Mouse (Mus musculus) hindbrain, embryonic 13.5 days (tissue): ENCODE measurements around the gene Rorc. TPM values are rescaled to one million over a fixed set of nuclear protein-coding genes. Genes with fewer than 3 reads are reported as not detected.
A peak's percentile ranks its signal among the peaks of the same experiment; 100 is the strongest.

Experiments used
- ATAC-seq: fragments of 200-750 bp; cut with Nextera tagmentation; 2 replicates; pipeline ENCODE4 v1.8.0; 2017; ENCODE audit warnings: moderate TSS enrichment; ENCODE audit not compliant: low FRiP score
- H3K27ac ChIP-seq: fragments of 300-500 bp; sonication (generic); 2 replicates; pipeline ENCODE4 v1.5.1; 2015; ENCODE audit warnings: inconsistent platforms, mild to moderate bottlenecking, moderate library complexity
- H3K27me3 ChIP-seq: fragments of 300-500 bp; sonication (generic); 2 replicates; pipeline ENCODE4 v1.6.1; 2015; ENCODE audit warnings: mild to moderate bottlenecking, inconsistent platforms
- H3K36me3 ChIP-seq: fragments of 300-500 bp; sonication (generic); 2 replicates; pipeline ENCODE4 v1.6.1; 2015; ENCODE audit warnings: mild to moderate bottlenecking, inconsistent platforms
- H3K4me1 ChIP-seq: fragments of 300-500 bp; sonication (generic); replicated peaks from 2 replicates; pipeline ENCODE4 v1.6.1; 2015; ENCODE audit warnings: inconsistent platforms
- H3K4me2 ChIP-seq: fragments of 300-500 bp; sonication (generic); 2 replicates; pipeline ENCODE4 v1.6.1; 2015; ENCODE audit warnings: inconsistent platforms, mild to moderate bottlenecking, moderate library complexity
- H3K4me3 ChIP-seq: fragments of 300-500 bp; sonication (generic); 2 replicates; pipeline ENCODE4 v1.5.1; 2015; ENCODE audit warnings: mild to moderate bottlenecking, inconsistent platforms
- H3K9ac ChIP-seq: fragments of 300-500 bp; sonication (generic); 2 replicates; pipeline ENCODE4 v1.6.1; 2015; ENCODE audit warnings: mild to moderate bottlenecking, inconsistent platforms
- H3K9me3 ChIP-seq: fragments of 300-500 bp; sonication (generic); 2 replicates; pipeline ENCODE4 v1.6.1; 2016; ENCODE audit warnings: inconsistent platforms
- WGBS: fragments of 180-500 bp; shearing (Covaris S2); methylation state at CpG from one replicate; pipeline ENCODE4 v1.1.7; 2015; 5-methylcytosine and 5-hydroxymethylcytosine counted together
- polyA plus RNA-seq: library from polyadenylated mRNA; unstranded; fragments of >200 nt; fragmentation: Nextera tagmentation; extraction: Ambion mirVana; gene quantifications from 2 replicates; pipeline ENCODE4 v1.2.1, GENCODE M21; 2015

Rorc gene
- polyA plus RNA-seq, 1 experiment from 2014 or later: 0.42 TPM

DNA sequence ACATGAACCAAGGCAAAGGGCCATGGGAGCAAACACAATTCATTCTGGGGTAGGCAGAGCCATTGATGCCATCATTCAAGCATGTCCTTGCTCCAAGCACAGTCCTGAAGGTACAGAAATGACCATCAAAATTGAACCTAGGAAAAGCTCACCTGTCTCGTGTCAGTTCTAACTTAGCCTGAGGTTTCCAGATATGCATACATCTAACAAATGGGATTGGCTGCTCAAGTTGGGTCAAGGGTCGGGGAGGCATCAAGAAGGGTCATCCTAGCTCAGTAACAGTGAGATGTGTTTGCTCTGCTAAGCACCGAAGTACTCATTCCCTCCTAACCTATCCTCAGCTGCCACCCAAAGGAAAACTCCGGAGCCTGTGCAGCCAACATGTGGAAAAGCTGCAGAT is 24.3 kb downstream of the Rorc start:
- H3K4me2 ChIP-seq: no peak overlapping the region
- no peak for ATAC-seq
- H3K27me3 ChIP-seq: peaks cover 40% of the 10 kb centered on the region

DNA sequence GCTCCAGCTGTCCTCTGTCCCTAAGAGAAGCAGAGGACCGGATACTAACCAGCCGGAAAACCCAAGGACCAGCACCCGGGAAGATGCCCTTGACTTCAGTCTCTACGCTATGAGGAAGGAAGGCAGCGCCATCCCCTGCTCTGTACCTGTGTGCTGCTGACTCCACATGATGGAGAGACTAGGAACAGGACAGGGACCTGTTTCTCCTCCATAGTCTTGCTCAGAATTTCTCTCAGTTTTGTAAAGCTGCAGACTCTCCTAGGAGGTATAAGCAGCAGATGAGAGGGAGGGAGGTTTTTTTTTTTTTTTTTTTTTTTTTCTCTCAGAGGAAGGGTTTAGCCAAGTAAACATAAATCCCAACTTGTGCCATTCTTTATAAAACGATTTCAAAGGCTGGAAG is 25.6 kb downstream of the Rorc start, which contains the start of gene Lingo4:
TSS of gene Lingo4 (plus strand) at position 301 of the 400 bp plus-strand sequence.
- Histone ChIP-seq H3K9ac (peak within 1 kb of the TSS; percentile 77), H3K4me2 (peak within 1 kb of the TSS; percentile 76), H3K36me3 (no peaks in the 10 kb centered on the region), H3K4me1 (peaks cover 20% of the 10 kb centered on the region), H3K27ac (no peak within 1 kb of the TSS), H3K4me3 (peak within 1 kb of the TSS; percentile 40), H3K9me3 (no peaks in the 10 kb centered on the region), H3K27me3 (peaks cover 52% of the 10 kb centered on the region)
- ATAC-seq: no peak
- WGBS: 70% methylated on average over 6 of the region's 6 CpGs

More for the DNA sequence above, 24.3 kb downstream of the Rorc start:
- WGBS: 84% methylated on average over 4 of the region's 4 CpGs
- H3K4me1 ChIP-seq: peaks cover 20% of the 10 kb centered on the region
- H3K36me3 ChIP-seq: no peaks in the 10 kb centered on the region
- no peak overlapping the region for H3K27ac ChIP-seq
- no peak overlapping the region for H3K4me3 ChIP-seq
- no peak overlapping the region for H3K9ac ChIP-seq
- no peaks in the 10 kb centered on the region for H3K9me3 ChIP-seq

DNA sequence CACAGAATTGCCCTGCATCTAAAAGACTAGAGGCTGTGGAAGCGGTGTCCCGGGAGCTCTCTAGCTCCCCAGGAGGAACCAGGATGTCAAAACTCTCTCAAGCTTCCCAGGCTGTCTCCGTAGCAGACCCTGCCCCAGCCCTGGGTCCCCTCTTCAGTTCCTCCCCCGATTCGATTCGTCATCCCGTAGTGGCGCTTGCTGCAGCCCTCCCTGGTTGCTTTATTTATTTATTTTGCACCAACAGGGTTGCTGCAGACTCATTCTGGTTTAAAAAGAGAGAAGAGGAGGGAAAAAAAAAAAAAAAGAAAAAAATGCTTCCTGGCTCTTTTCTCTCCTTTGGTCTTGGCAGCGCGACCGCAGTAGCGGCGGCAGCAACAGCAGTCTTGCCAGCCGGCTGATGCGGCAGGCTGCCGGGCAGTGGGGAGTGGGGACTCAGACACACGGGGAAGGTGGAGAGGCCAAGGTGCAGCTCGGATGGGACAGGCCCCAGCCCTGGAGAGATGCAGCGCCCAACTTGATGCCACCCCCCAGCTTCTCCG is 26.4 kb downstream of the Rorc start:
- Histone ChIP-seq H3K4me2 (peak overlapping the region; percentile 76), H3K9ac (peak overlapping the region; percentile 77), H3K27me3 (peaks cover 54% of the 10 kb centered on the region), H3K36me3 (no peaks in the 10 kb centered on the region), H3K4me1 (peaks cover 23% of the 10 kb centered on the region), H3K9me3 (no peaks in the 10 kb centered on the region), H3K27ac (no peak overlapping the region), H3K4me3 (peak overlapping the region; percentile 40)
- 2% methylated on average over 20 of the region's 20 CpGs for WGBS
- ATAC-seq: peak; percentile 65

DNA sequence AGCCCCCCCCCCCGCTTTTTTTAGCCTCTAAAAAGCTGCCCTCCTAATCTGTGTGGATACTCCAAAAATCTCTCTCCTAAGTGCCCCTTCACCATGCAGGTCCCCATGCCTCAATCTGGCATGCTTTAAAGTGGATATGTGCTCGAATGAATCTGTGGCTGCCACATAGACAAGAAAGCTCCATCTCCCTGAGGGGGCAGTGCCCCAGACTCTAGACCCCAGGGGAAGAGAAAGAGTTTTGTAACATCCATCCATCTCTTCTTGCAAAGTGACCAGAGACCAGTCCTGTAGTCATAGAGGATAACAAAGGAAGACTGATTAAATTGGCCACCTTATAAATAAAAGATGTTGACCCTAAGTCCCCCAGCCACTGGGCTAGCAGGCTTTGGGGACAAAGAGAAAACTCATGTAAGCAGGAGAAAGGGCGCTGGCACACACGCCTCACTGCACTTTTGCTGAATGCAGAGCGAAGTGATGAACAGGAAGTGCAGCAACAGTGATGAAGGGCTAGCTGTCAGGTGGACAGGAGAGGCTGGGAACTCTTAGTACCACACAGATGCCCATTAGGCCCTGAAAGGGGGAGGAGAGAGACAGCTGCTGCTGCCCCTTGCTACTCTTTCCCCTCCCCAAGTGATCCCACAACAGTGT is 27.2 kb downstream of the Rorc start:
- H3K4me3 ChIP-seq: peak overlapping the region; percentile 40; the same call in 1 of the 2 replicates
- H3K27me3 ChIP-seq: peaks cover 54% of the 10 kb centered on the region
- H3K4me1 ChIP-seq: peaks cover 30% of the 10 kb centered on the region
- H3K4me2 ChIP-seq: peak overlapping the region; percentile 76
- H3K27ac ChIP-seq: no peak overlapping the region
- 14% methylated on average over 5 of the region's 5 CpGs for WGBS
- ATAC-seq: peak; percentile 15
- H3K36me3 ChIP-seq: no peaks in the 10 kb centered on the region
- H3K9ac ChIP-seq: peak overlapping the region; percentile 77
- H3K9me3 ChIP-seq: no peaks in the 10 kb centered on the region

DNA sequence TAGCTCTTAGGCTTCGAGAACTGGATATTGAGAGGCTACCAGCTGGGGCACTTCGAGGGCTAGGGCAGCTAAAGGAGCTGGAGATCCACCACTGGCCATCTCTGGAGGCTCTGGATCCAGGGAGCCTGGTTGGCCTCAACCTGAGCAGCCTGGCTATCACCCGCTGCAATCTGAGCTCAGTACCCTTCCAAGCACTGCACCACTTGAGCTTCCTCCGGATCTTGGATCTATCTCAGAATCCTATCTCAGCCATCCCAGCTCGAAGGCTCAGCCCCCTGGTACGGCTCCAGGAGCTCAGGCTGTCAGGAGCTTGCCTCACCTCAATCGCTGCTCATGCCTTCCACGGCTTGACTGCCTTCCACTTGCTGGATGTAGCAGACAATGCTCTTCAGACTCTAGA is 29.9 kb downstream of the Rorc start:
- WGBS: 81% methylated on average over 8 of the region's 8 CpGs
- no peaks in the 10 kb centered on the region for H3K9me3 ChIP-seq
- H3K27me3 ChIP-seq: peaks cover 43% of the 10 kb centered on the region
- no peaks in the 10 kb centered on the region for H3K36me3 ChIP-seq
- no peak overlapping the region for H3K4me2 ChIP-seq
- ATAC-seq: no peak
- peaks cover 33% of the 10 kb centered on the region for H3K4me1 ChIP-seq
- no peak overlapping the region for H3K4me3 ChIP-seq
- no peak overlapping the region for H3K27ac ChIP-seq
- H3K9ac ChIP-seq: no peak overlapping the region

DNA sequence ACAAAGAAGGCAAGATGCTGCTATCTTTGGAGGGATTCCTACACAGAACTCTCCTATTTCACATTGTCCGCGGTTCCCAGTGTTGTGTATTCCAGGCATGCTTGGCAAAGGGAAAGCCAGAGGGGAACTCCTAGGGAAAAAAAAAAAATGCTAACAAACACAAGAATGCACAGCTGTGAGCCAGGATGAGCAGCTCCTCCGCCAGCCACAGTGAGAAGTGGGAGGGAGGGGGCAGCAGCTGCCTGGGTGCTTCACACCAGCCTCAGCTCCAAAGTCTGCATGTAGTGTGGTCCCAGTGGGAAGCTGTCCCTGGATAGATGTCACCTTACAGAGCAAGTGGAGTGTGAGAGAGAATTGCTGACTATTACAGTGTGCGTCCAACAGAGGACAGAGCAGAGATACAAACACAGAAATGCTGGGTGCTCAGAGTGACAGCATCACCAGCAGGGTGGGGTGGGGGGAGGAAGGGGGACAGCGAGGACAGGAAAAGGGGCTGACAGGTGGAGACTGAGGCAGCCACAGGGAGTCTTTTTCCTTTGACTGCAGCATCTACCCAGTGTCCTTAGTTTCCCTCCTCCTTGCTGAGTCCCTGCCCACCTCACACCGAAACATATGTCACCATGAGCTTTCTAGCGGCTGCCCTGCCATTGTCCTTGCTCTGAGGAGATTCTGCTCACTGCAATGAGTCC is 31.9 kb downstream of the Rorc start:
- Histone ChIP-seq H3K36me3 (no peaks in the 10 kb centered on the region), H3K9ac (peak overlapping the region; percentile 51), H3K27ac (peak overlapping the region; percentile 44), H3K4me2 (no peak overlapping the region), H3K27me3 (peaks cover 35% of the 10 kb centered on the region), H3K4me1 (peaks cover 22% of the 10 kb centered on the region), H3K9me3 (no peaks in the 10 kb centered on the region), H3K4me3 (no peak overlapping the region)
- peak; percentile 38 for ATAC-seq
- WGBS: 16% methylated on average over 7 of the region's 7 CpGs

DNA sequence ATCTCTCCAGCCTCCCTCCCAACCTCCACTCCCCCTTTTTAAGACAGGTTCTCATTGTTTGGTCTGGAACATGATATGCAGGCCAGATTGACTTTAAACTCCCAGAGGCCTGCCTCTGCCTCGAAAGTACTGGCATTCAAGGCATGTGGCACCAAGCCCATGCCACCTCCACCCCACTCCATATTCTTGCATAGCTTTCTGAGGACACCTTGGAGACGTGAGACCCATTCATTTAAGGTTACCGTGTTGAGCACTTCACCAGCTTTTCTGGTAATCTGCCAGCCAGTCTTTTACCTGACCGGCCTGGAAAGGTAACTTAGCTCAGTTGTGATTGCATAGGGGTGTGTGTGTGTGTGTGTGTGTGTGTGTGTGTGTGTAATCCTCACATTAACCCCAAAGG is 33.0 kb downstream of the Rorc start:
- no peak overlapping the region for H3K27ac ChIP-seq
- no peak overlapping the region for H3K4me3 ChIP-seq
- H3K36me3 ChIP-seq: no peaks in the 10 kb centered on the region
- ATAC-seq: no peak
- no peak overlapping the region for H3K9ac ChIP-seq
- no peak overlapping the region for H3K4me2 ChIP-seq
- H3K9me3 ChIP-seq: no peaks in the 10 kb centered on the region
- 80% methylated on average over 4 of the region's 4 CpGs for WGBS
- H3K27me3 ChIP-seq: peaks cover 26% of the 10 kb centered on the region
- H3K4me1 ChIP-seq: peaks cover 13% of the 10 kb centered on the region

DNA sequence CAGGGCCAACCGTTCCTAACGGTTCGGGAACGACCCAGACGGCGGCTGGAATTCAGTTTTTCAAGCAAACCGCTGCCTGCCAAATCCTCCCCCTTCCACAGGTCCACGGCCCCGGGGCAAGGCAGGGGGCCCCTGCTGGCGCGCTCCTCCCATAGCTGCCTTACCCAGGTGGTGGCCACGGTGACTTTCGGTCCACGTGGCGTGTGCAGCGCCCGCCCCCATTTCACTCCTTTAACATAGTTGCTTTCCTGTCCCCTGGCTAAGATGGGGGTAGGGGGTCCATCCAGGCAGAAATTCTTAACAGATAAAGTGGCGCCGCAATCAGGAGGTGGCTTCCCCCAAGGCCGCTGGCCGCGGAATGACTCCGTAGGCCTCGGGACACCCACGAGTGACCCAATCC is 39.9 kb downstream of the Rorc start:
- no peaks in the 10 kb centered on the region for H3K27me3 ChIP-seq
- peak; percentile 74 for ATAC-seq
- H3K27ac ChIP-seq: peak overlapping the region; percentile 88
- H3K9ac ChIP-seq: peak overlapping the region; percentile 78
- H3K4me3 ChIP-seq: peak overlapping the region; percentile 59
- no peaks in the 10 kb centered on the region for H3K9me3 ChIP-seq
- WGBS: 5% methylated on average over 25 of the region's 25 CpGs
- H3K4me2 ChIP-seq: peak overlapping the region; percentile 89
- H3K4me1 ChIP-seq: peaks cover 17% of the 10 kb centered on the region
- H3K36me3 ChIP-seq: no peaks in the 10 kb centered on the region

DNA sequence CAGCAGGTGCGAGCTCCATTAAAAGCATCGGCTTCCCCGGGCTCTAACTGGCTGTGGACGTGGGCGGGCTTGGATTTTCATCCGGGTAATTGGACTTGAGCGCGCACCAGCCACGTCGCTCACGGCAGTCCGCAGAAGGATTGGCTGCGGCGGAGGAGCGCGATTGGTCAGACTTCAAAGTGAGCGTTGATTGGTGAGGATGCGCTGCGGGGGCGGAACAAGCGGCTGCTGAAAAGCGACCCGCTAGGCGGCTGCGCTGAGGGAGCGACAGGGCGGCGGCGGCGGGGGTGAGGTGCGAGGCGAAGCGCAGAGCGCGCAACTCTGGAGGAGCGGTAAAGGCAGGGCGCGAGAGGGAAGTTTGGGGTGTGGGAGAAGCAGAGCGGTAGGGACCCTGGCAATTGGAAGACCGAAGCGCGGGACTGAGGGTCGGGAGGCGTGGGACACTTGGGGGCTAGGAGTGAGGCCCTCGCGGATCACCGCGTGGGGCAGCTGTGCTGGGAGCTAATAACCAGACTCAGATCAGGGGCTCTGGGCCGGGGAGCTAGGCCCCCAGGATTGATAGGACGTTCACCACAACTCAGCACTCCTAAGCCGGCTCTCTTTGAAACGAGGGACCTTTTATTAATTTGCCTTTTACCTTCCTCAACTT is 40.6 kb downstream of the Rorc start, which contains the start of gene Tdrkh:
TSS of gene Tdrkh (plus strand) at position 243 of the 649 bp plus-strand sequence.
- WGBS: 5% methylated on average over 52 of the region's 52 CpGs
- peaks cover 17% of the 10 kb centered on the region for H3K4me1 ChIP-seq
- ATAC-seq: peak; percentile 99

DNA sequence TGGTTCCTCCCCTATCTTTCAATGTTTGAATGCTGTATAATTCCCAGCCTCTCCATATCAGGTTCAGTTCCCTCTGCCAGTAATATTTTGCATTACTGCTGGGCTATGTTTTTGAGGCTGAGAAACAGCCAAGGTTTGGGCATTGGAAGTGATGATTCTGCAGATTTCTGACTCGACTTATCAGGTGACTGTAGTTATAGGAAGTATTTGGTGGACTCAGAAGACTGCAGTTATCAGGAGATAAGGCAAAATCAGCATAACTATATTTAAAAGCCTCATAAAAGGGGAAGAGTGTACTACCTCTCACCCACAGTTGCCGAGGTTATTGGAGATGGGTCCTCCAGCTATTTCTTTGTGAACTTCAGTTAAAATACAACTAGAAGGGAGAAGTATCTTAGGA is 58.4 kb downstream of the Rorc start:
- Histone ChIP-seq H3K4me3 (no peak overlapping the region), H3K36me3 (peaks cover 58% of the 10 kb centered on the region), H3K4me1 (no peaks in the 10 kb centered on the region), H3K9ac (no peak overlapping the region), H3K4me2 (no peak overlapping the region), H3K27me3 (no peaks in the 10 kb centered on the region), H3K9me3 (no peaks in the 10 kb centered on the region), H3K27ac (no peak overlapping the region)
- 82% methylated on average over 2 of the region's 2 CpGs for WGBS
- ATAC-seq: no peak

More for the DNA sequence above, 40.6 kb downstream of the Rorc start, which contains the start of gene Tdrkh:
- Histone ChIP-seq H3K27me3 (no peaks in the 10 kb centered on the region), H3K9me3 (no peaks in the 10 kb centered on the region), H3K36me3 (no peaks in the 10 kb centered on the region), H3K9ac (peak within 1 kb of the TSS; percentile 78), H3K27ac (peak within 1 kb of the TSS; percentile 88), H3K4me3 (peak within 1 kb of the TSS; percentile 59), H3K4me2 (peak within 1 kb of the TSS; percentile 89)

DNA sequence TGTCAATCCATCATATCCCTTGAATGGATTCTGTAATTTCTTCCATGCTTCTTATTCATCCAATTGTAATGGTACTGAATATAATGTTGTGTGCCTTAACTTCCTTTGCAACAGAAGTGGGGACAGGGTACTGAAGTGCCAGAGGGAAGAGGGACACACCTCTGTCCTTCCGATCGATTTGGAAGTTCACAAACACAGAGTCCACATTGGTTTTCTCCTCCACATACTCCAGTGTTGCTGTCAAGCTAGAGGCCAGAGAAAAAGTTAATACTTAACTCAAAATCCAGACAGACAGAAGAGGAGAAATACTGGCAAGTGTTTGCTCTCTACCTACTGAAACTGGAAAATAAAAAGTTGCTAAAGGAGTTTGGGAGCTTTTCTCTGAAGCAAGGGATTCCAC is 61.7 kb downstream of the Rorc start:
- Histone ChIP-seq H3K27me3 (no peaks in the 10 kb centered on the region), H3K9ac (no peak overlapping the region), H3K9me3 (no peaks in the 10 kb centered on the region), H3K27ac (no peak overlapping the region), H3K4me2 (no peak overlapping the region), H3K36me3 (peaks cover 30% of the 10 kb centered on the region), H3K4me1 (no peaks in the 10 kb centered on the region), H3K4me3 (no peak overlapping the region)
- WGBS: 91% methylated on average over 2 of the region's 2 CpGs
- no peak for ATAC-seq

DNA sequence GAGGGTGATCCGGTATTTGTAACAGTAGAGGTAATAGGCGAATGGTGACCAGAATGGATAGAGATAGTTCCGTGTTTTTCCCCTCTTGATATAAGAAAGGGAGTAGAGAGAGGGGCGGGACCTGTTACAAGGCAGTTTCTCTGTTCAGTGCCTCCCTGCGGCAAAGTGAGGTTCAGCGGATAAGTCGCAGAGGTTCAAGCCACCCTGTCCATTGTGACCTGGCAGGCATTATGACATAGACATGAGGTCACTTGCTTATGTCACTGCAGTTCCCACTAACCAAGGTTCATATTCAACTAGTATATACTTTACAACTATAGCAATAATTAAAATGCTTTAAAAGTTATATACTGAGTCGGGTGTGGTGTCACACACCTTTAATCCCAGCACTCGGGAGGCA is 63.8 kb downstream of the Rorc start:
- H3K36me3 ChIP-seq: 0 out of 2 replicates have a peak, but pooled peaks cover 12% of the 10 kb centered on the region
- no peak for ATAC-seq
- no peak overlapping the region for H3K4me2 ChIP-seq
- no peak overlapping the region for H3K27ac ChIP-seq
- 89% methylated on average over 9 of the region's 9 CpGs for WGBS
- no peaks in the 10 kb centered on the region for H3K9me3 ChIP-seq
- H3K27me3 ChIP-seq: 0 out of 2 replicates have a peak, but pooled peaks cover 6% of the 10 kb centered on the region
- H3K9ac ChIP-seq: no peak overlapping the region
- no peak overlapping the region for H3K4me3 ChIP-seq
- H3K4me1 ChIP-seq: no peaks in the 10 kb centered on the region
